Mouse (Mus musculus) liver, embryonic 14.5 days (tissue): ENCODE data around the gene Thnsl1.

Experiments used
- CTCF ChIP-seq: IDR thresholded peaks from 2 replicates; pipeline ENCODE4 v1.5.1; 2016; ENCODE audit warnings: antibody characterized with exemption, low read depth, control low read depth
- EP300 ChIP-seq: IDR thresholded peaks from 2 replicates; pipeline ENCODE4 v1.6.1; 2016; ENCODE audit warnings: antibody characterized with exemption, low read depth

- TF ChIP-seq EP300 (0 out of 2 replicates have a peak, but pooled peaks have one; percentile 26), CTCF (no peak)
These were observed 29.5 kb downstream of the Thnsl1 start for GRCm38 (mm10) chr2:21234871-21235648.
